ENCODE assay signal across 7 mouse cellular contexts in the genomic region with DNA sequence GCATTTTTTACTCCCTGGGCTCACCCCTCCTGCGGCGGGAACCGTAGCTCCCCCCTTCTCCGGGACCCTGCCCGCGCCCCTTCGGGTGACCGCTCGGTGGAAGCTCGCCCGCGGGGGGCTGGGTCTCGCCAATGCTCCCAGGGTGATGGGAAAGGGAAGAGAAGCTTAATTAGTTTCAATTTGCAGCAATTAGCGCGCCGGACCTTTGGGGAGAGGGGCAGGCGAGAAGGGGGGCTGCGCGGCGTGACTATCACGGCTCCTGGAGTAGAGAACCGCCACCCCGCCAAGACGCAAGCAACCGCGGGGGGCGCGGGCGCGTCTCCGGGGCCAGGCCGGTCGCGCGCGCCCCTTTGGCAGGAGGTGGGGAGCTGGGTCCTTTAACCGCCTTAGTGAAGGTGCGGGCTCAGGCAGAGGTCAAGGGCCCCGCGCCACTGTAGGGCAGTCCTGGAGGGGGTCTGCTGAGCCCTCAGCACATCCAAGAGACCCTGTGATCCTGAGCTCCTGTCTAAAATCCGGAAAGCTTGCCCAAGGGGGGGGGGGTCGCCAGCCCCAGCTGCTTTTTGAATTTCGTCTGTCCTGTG. TPM values are rescaled to one million over a fixed set of nuclear protein-coding genes. Genes with fewer than 3 reads are reported as not detected.
DNase-seq lines count a peak whose midpoint lies in the region; ATAC-seq and TF ChIP-seq lines count a peak whose summit lies in the region.

No protein-coding gene starts in this region.

- ATAC-seq in lung, embryonic 14.5 days (ENCODE audit: insufficient read depth) = no peak
- peak; percentile 31 for ATAC-seq in forebrain, embryonic 11.5 days (replicated peaks; ENCODE audit: low FRiP score)
- no peak for ATAC-seq in intestine, embryonic 16.5 days
- ATAC-seq in neural tube, embryonic 15.5 days (ENCODE audit: low FRiP score) = no peak

- peak overlapping the region; percentile 23 for H3K4me3 ChIP-seq in lung, embryonic 14.5 days (ENCODE audit: low read depth, low read length)
- H3K4me3 ChIP-seq in forebrain, embryonic 11.5 days (ENCODE audit: low read depth, low read length) = peak overlapping the region; percentile 21; the same call in 1 of the 2 replicates
- peak overlapping the region; percentile 33 for H3K4me3 ChIP-seq in intestine, embryonic 16.5 days (ENCODE audit: low read length)
- H3K4me3 ChIP-seq in neural tube, embryonic 15.5 days (replicated peaks) = no peak overlapping the region

- TF ChIP-seq CTCF in lung, embryonic 14.5 days (IDR thresholded peaks at IDR 0.05; ENCODE audit: low read depth) = no peak

- peak overlapping the region; percentile 52 for H3K4me2 ChIP-seq in lung, embryonic 14.5 days
- H3K4me2 ChIP-seq in forebrain, embryonic 11.5 days (ENCODE audit: low read depth, low read length, severe bottlenecking) = peak overlapping the region; percentile 54
- peak overlapping the region; percentile 30 for H3K4me2 ChIP-seq in intestine, embryonic 16.5 days (ENCODE audit: low read depth, low read length)
- H3K4me2 ChIP-seq in neural tube, embryonic 15.5 days = peak overlapping the region; percentile 42

- H3K9me3 ChIP-seq in lung, embryonic 14.5 days (ENCODE audit: low read depth, low read length) = no peaks in the 10 kb centered on the region
- H3K9me3 ChIP-seq in forebrain, embryonic 11.5 days (ENCODE audit: control insufficient read depth, low read length) = no peaks in the 10 kb centered on the region
- no peaks in the 10 kb centered on the region for H3K9me3 ChIP-seq in intestine, embryonic 16.5 days (ENCODE audit: control insufficient read depth, low read length)
- no peaks in the 10 kb centered on the region for H3K9me3 ChIP-seq in neural tube, embryonic 15.5 days (replicated peaks)

- no peak for DNase-seq in lung, embryonic 14.5 days
- no peak for DNase-seq in lung, postnatal 10 days
- peak; percentile 79 for DNase-seq in forebrain, embryonic 11.5 days (ENCODE audit: low spot score)
- no peak for DNase-seq in right cerebral cortex, postnatal 36 days (ENCODE audit: low spot score in 2 of 2)
- DNase-seq in adrenal gland, adult (ENCODE audit: inconsistent age in 2 of 2, low spot score in 1 of 2) = no peak

- no peaks in the 10 kb centered on the region for H3K36me3 ChIP-seq in lung, embryonic 14.5 days (ENCODE audit: insufficient read depth)
- no peaks in the 10 kb centered on the region for H3K36me3 ChIP-seq in forebrain, embryonic 11.5 days (ENCODE audit: control insufficient read depth, insufficient read depth, low read length)
- H3K36me3 ChIP-seq in intestine, embryonic 16.5 days (ENCODE audit: control insufficient read depth, insufficient read depth, low read length) = no peaks in the 10 kb centered on the region
- no peaks in the 10 kb centered on the region for H3K36me3 ChIP-seq in neural tube, embryonic 15.5 days

- H3K27me3 ChIP-seq in lung, embryonic 14.5 days (ENCODE audit: insufficient read depth, low read length) = peaks cover 83% of the 10 kb centered on the region
- peaks cover 2% of the 10 kb centered on the region for H3K27me3 ChIP-seq in forebrain, embryonic 11.5 days (ENCODE audit: control insufficient read depth, insufficient read depth, low read length)
- H3K27me3 ChIP-seq in intestine, embryonic 16.5 days (replicated peaks; ENCODE audit: control insufficient read depth, insufficient read depth, low read length) = peaks cover 70% of the 10 kb centered on the region
- peaks cover 72% of the 10 kb centered on the region for H3K27me3 ChIP-seq in neural tube, embryonic 15.5 days (replicated peaks)

- no peak overlapping the region for H3K27ac ChIP-seq in lung, embryonic 14.5 days (ENCODE audit: low read depth)
- peak overlapping the region; percentile 79 for H3K27ac ChIP-seq in forebrain, embryonic 11.5 days (ENCODE audit: low read depth, low read length)
- no peak overlapping the region for H3K27ac ChIP-seq in intestine, embryonic 16.5 days (ENCODE audit: low read length)
- H3K27ac ChIP-seq in neural tube, embryonic 15.5 days (replicated peaks) = no peak overlapping the region

- no peaks in the 10 kb centered on the region for H3K4me1 ChIP-seq in lung, embryonic 14.5 days (ENCODE audit: insufficient read depth)
- H3K4me1 ChIP-seq in forebrain, embryonic 11.5 days (replicated peaks; ENCODE audit: control insufficient read depth, insufficient read depth, low read length) = peaks cover 4% of the 10 kb centered on the region; the same call in 1 of the 2 replicates
- no peaks in the 10 kb centered on the region for H3K4me1 ChIP-seq in intestine, embryonic 16.5 days (ENCODE audit: control insufficient read depth, insufficient read depth, low read length)
- 0 out of 2 replicates have a peak, but pooled peaks cover 9% of the 10 kb centered on the region for H3K4me1 ChIP-seq in neural tube, embryonic 15.5 days

- WGBS in lung, embryonic 14.5 days = 10% methylated on average over 30 of the region's 43 CpGs
- 17% methylated on average over 42 of the region's 43 CpGs for WGBS in forebrain, embryonic 11.5 days
- 18% methylated on average over 43 of the region's 43 CpGs for WGBS in intestine, embryonic 16.5 days
- WGBS in neural tube, embryonic 15.5 days = 15% methylated on average over 43 of the region's 43 CpGs

- H3K9ac ChIP-seq in lung, embryonic 14.5 days = no peak overlapping the region
- peak overlapping the region; percentile 41 for H3K9ac ChIP-seq in forebrain, embryonic 11.5 days (ENCODE audit: low read length)
- H3K9ac ChIP-seq in intestine, embryonic 16.5 days (ENCODE audit: low read depth, low read length) = no peak overlapping the region
- H3K9ac ChIP-seq in neural tube, embryonic 15.5 days (replicated peaks) = no peak overlapping the region

RNA-seq across cellular contexts. Expression of a gene that starts 12.9 kb away (rescaled TPM):
- polyA plus RNA-seq in lung, embryonic 14.5 days (2014; fragmentation: Nextera tagmentation; extraction: Ambion mirVana) = not detected in 2 replicates
- polyA plus RNA-seq in forebrain, embryonic 11.5 days (2014; fragmentation: Nextera tagmentation; extraction: Ambion mirVana) = 48.4 and 51.3 TPM in 2 replicates
- polyA plus RNA-seq in intestine, embryonic 16.5 days (2015; fragmentation: Nextera tagmentation; extraction: Ambion mirVana) = 0.26 and 0.31 TPM in 2 replicates
- 1.1 TPM in 2 replicates for polyA plus RNA-seq in neural tube, embryonic 15.5 days (2015; fragmentation: Nextera tagmentation; extraction: Ambion mirVana)

Comparison
In these comparisons a context has a peak if more than half of its experiments do, and no peak if none do; other contexts are left out.
1. RNA of a gene that starts 12.9 kb away (polyA plus RNA-seq): 48.4 to 51.3 TPM in forebrain, embryonic 11.5 days; 1.1 TPM in neural tube, embryonic 15.5 days, 0.26 to 0.31 TPM in intestine, embryonic 16.5 days and not detected in lung, embryonic 14.5 days; every median in the first group is over 10 times any median in the second.
2. Peak in every context shown above with its lines, with median percentiles within 50 percentile points of each other: H3K4me2 ChIP-seq.